Mouse (Mus musculus): ENCODE measurements at regions not wholly inside any gene's neighbourhood (a gene's known extent, or its start where the extent isn't known, plus 50 kb on each side); places are given as distances from the start of the nearest gene placed in this dataset.

DNA sequence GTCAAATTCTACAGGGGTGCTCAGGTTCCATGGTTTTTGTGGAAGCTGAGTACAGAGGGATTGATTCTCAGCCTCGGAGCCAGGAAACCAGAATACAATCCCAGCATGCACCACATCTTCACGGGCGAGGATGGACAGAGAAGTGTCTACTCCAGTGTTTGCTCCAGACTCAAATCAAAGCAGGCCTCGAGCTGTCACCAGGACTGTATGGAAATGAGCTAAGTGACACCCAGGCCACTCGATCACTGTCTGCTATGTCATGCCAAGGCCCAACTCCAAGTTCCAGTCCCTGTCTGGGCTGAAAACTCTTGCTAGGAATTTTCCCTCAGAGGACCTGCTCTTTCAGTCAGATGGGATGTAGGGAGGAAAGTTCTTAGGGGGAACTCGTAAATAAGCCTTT is 86.8 kb upstream of the Rbms3 start:
- no peak for TF ChIP-seq CTCF (conservative IDR thresholded peaks at IDR 0.05; ENCODE audit: low read length)
- TF ChIP-seq POU5F1 (IDR thresholded peaks at IDR 0.05; ENCODE audit: borderline replicate concordance, low read length), result no peak

Measured in E14TG2a.4 (cell line).